Mouse (Mus musculus) kidney, postnatal 0 days (tissue): ENCODE results near the gene Grk3. TPM values are rescaled to one million over a fixed set of nuclear protein-coding genes. Genes with fewer than 3 reads are reported as not detected.

Experiments
- ATAC-seq: fragments of 200-750 bp; cut with Nextera tagmentation; replicated peaks from 2 replicates; pipeline ENCODE4 v1.8.0; 2017; ENCODE audit warnings: low read depth, moderate number of reproducible peaks, moderate TSS enrichment, moderate library complexity; ENCODE audit not compliant: low FRiP score
- DNase-seq: peaks from one replicate; pipeline ENCODE4 v3.0.0-alpha.2; 2016; ENCODE audit warnings: low spot score
- H3K27ac ChIP-seq: fragments of 300-500 bp; sonication (generic); 2 replicates; pipeline ENCODE4 v1.5.1; 2014; ENCODE audit warnings: mild to moderate bottlenecking
- H3K27me3 ChIP-seq: fragments of 300-500 bp; sonication (generic); 2 replicates; pipeline ENCODE4 v1.6.1; 2014; ENCODE audit warnings: low read length, mixed read lengths; ENCODE audit not compliant: insufficient read depth
- H3K36me3 ChIP-seq: fragments of 300-500 bp; sonication (generic); 2 replicates; pipeline ENCODE4 v1.6.1; 2014; ENCODE audit warnings: low read length, mixed read lengths; ENCODE audit not compliant: insufficient read depth
- H3K4me1 ChIP-seq: fragments of 300-500 bp; sonication (generic); replicated peaks from 2 replicates; pipeline ENCODE4 v1.6.1; 2014; ENCODE audit warnings: antibody characterized with exemption, low read length, mixed read lengths; ENCODE audit not compliant: insufficient read depth
- H3K4me2 ChIP-seq: fragments of 300-500 bp; sonication (generic); 2 replicates; pipeline ENCODE4 v1.6.1; 2014; ENCODE audit warnings: mild to moderate bottlenecking, low read length, moderate library complexity, mixed read lengths
- H3K4me3 ChIP-seq: fragments of 300-500 bp; sonication (generic); replicated peaks from 2 replicates; pipeline ENCODE4 v1.5.1; 2014; ENCODE audit warnings: low read depth, low read length
- H3K9ac ChIP-seq: fragments of 300-500 bp; sonication (generic); 2 replicates; pipeline ENCODE4 v1.6.1; 2014; ENCODE audit warnings: low read depth, low read length
- H3K9me3 ChIP-seq: fragments of 300-500 bp; sonication (generic); replicated peaks from 2 replicates; pipeline ENCODE4 v1.6.1; 2016; ENCODE audit warnings: low read length, inconsistent platforms, mixed read lengths
- CTCF ChIP-seq: IDR thresholded peaks from 2 replicates; pipeline ENCODE4 v1.5.1; 2016; ENCODE audit warnings: antibody characterized with exemption, low read depth, mild to moderate bottlenecking, moderate library complexity
- WGBS: fragments of 180-500 bp; shearing (Covaris S2); extraction: QIAGEN DNeasy Blood & Tissue Kit; methylation state at CpG from one replicate; pipeline ENCODE4 v1.1.7; 2014; 5-methylcytosine and 5-hydroxymethylcytosine counted together
- polyA plus RNA-seq: library from polyadenylated mRNA; unstranded; fragments of >200 nt; fragmentation: Nextera tagmentation; extraction: Ambion mirVana; gene quantifications from 2 replicates; pipeline ENCODE4 v1.2.1, GENCODE M21; 2015

Grk3 gene
- polyA plus RNA-seq, 1 experiment from 2014 or later: 4.4 TPM

DNA sequence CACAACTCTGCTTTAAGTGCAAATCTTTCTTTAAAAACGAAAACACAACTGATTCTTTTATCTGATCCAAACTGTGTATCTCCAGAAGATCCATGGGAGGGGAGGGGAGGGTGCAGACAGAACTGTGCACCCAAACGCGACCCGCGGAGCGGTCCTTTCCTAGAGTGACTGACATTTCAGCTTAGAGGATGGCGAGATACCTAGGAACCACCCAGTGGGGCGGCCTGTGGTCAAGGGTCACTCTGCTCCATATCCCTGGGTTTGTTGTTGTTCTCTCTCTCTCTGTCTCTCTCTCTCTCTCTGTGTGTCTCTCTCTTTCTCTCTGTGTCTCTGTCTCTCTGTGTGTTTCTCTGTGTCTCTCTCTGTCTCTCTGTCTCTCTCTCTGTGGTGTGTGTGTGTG lies 59.2 kb downstream of the Grk3 start:
- Histone ChIP-seq H3K9me3 (no peaks in the 10 kb centered on the region), H3K27ac (no peak overlapping the region), H3K9ac (no peak overlapping the region), H3K4me1 (peaks cover 15% of the 10 kb centered on the region), H3K4me2 (no peak overlapping the region), H3K36me3 (no peaks in the 10 kb centered on the region), H3K27me3 (no peaks in the 10 kb centered on the region), H3K4me3 (no peak overlapping the region)
- WGBS: 61% methylated on average over 8 of the region's 8 CpGs
- TF ChIP-seq CTCF: no peak
- DNase-seq (no peak), ATAC-seq (no peak)

DNA sequence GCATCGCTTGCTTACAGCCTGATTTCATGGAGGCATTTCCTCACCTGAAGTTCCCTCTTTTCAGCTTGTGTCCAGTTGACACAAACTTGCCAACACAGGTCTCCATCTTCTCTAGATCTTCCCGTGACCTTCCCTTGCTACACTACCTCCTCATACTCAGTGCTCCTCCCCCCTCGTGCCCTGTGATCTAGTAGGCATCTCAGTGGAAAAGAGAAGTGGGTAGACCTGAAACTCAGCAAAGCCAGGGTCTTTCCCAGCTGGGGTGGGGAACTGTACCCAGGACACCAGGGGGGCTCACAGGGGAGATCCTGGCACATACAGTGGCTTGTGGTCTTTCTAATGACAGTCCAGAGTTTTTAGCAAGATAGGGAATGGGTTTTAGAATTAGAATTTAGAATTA lies 64.7 kb downstream of the Grk3 start:
- no peak for TF ChIP-seq CTCF
- Histone ChIP-seq H3K27ac (no peak overlapping the region), H3K4me3 (no peak overlapping the region), H3K36me3 (no peaks in the 10 kb centered on the region), H3K4me2 (no peak overlapping the region), H3K9ac (no peak overlapping the region), H3K27me3 (no peaks in the 10 kb centered on the region), H3K4me1 (no peaks in the 10 kb centered on the region), H3K9me3 (no peaks in the 10 kb centered on the region)
- WGBS: 90% methylated on average over 3 of the region's 3 CpGs
- DNase-seq (no peak), ATAC-seq (no peak)

GRCm38 (mm10) chr5:112945925-112946324 lies 69.7 kb downstream of the Grk3 start:
- WGBS: 44% methylated on average over 7 of the region's 7 CpGs
- ATAC-seq: no peak

GRCm38 (mm10) chr5:112942244-112942643 lies 73.3 kb downstream of the Grk3 start:
- no peaks in the 10 kb centered on the region for H3K27me3 ChIP-seq
- WGBS: 51% methylated on average over 7 of the region's 7 CpGs
- no peak for TF ChIP-seq CTCF

More at GRCm38 (mm10) chr5:112945925-112946324, 69.7 kb downstream of the Grk3 start:
- Histone ChIP-seq H3K36me3 (no peaks in the 10 kb centered on the region), H3K9ac (no peak overlapping the region), H3K4me1 (no peaks in the 10 kb centered on the region), H3K27me3 (no peaks in the 10 kb centered on the region), H3K4me3 (no peak overlapping the region), H3K9me3 (no peaks in the 10 kb centered on the region), H3K4me2 (no peak overlapping the region), H3K27ac (no peak overlapping the region)
- TF ChIP-seq CTCF: no peak
- DNase-seq: no peak

DNA sequence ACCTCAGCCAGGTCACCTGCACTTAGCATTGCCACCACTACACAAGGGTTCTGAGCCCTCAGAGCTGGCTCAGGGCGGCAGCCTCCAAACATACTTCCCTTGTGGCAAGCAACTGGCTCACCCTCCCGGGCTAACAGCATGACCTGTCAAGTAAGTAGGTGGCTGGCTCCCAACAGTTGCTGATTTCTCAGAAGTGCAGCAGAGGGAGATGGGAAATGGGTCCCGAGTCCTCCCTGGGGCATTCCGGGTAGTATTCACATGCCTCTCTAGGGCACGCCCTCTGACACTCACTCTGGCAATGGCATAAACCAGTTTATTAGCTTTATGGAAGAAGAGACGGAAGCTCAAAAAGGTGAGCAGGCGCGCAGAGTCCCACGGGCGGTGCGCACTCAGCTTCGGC lies 74.6 kb downstream of the Grk3 start:
- no peaks in the 10 kb centered on the region for H3K36me3 ChIP-seq
- H3K9me3 ChIP-seq: no peaks in the 10 kb centered on the region
- H3K27me3 ChIP-seq: no peaks in the 10 kb centered on the region
- H3K4me3 ChIP-seq: no peak overlapping the region
- H3K4me2 ChIP-seq: no peak overlapping the region
- ATAC-seq (no peak), DNase-seq (no peak)
- no peak overlapping the region for H3K9ac ChIP-seq
- H3K27ac ChIP-seq: no peak overlapping the region
- no peak for TF ChIP-seq CTCF
- no peaks in the 10 kb centered on the region for H3K4me1 ChIP-seq
- 93% methylated on average over 12 of the region's 12 CpGs for WGBS

More at GRCm38 (mm10) chr5:112942244-112942643, 73.3 kb downstream of the Grk3 start:
- no peaks in the 10 kb centered on the region for H3K9me3 ChIP-seq
- H3K4me3 ChIP-seq: no peak overlapping the region
- H3K9ac ChIP-seq: no peak overlapping the region
- H3K27ac ChIP-seq: no peak overlapping the region
- H3K4me2 ChIP-seq: no peak overlapping the region
- DNase-seq: no peak
- H3K36me3 ChIP-seq: no peaks in the 10 kb centered on the region
- ATAC-seq: no peak
- no peaks in the 10 kb centered on the region for H3K4me1 ChIP-seq

GRCm38 (mm10) chr5:112936632-112937031 lies 79.0 kb downstream of the Grk3 start:
- no peaks in the 10 kb centered on the region for H3K4me1 ChIP-seq
- no peak overlapping the region for H3K4me3 ChIP-seq
- no peaks in the 10 kb centered on the region for H3K9me3 ChIP-seq
- no peak for TF ChIP-seq CTCF
- H3K9ac ChIP-seq: no peak overlapping the region
- DNase-seq (no peak), ATAC-seq (no peak)
- no peaks in the 10 kb centered on the region for H3K36me3 ChIP-seq
- H3K4me2 ChIP-seq: no peak overlapping the region
- no peak overlapping the region for H3K27ac ChIP-seq
- 80% methylated on average over 10 of the region's 10 CpGs for WGBS
- no peaks in the 10 kb centered on the region for H3K27me3 ChIP-seq

- H3K9ac ChIP-seq: no peak overlapping the region
- H3K4me3 ChIP-seq: no peak overlapping the region
- H3K4me2 ChIP-seq: no peak overlapping the region
- no peak overlapping the region for H3K27ac ChIP-seq
- TF ChIP-seq CTCF: no peak
- H3K9me3 ChIP-seq: no peaks in the 10 kb centered on the region
- H3K36me3 ChIP-seq: no peaks in the 10 kb centered on the region
- 84% methylated on average over 8 of the region's 8 CpGs for WGBS
- H3K27me3 ChIP-seq: no peaks in the 10 kb centered on the region
- no peak for DNase-seq
- no peaks in the 10 kb centered on the region for H3K4me1 ChIP-seq
- ATAC-seq: no peak
Measured at GRCm38 (mm10) chr5:112935436-112935835, 80.2 kb downstream of the Grk3 start.
